Mouse (Mus musculus) spleen, postnatal 10 days (tissue): ENCODE measurements at regions not wholly inside any gene's neighbourhood (a gene's known extent, or its start where the extent isn't known, plus 50 kb on each side); places are given as distances from the start of the nearest gene placed in this dataset.

Source experiments
- DNase-seq, 2 experiments: peaks; one replicate each; pipeline ENCODE4 v3.0.0; 2021 to 2022; ENCODE audit warnings: low spot score in 2 of 2

- no peak for DNase-seq
Observed at GRCm38 (mm10) chr8:24287861-24288260, 437.8 kb downstream of the Adam3 start.

DNA sequence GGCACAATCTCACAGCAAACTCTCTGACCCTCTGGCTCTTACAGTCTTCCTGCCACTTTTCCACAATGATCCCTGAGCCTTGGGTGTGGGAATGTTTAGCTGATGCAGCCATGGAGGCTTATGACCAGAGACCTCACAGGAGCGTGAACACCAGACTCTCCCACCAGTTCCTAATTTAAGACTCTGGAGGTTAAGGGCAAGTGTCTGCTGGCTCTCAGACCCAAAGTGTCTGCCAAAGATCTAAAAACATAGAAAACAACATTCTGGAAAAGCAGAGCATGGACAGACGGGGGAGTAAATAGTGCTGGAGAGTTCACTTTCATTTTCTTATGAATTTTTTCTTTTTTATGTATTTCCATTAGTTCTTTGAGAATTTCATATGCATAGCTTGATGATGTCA, 440.7 kb downstream of the Adam3 start:
- DNase-seq = no peak

DNA sequence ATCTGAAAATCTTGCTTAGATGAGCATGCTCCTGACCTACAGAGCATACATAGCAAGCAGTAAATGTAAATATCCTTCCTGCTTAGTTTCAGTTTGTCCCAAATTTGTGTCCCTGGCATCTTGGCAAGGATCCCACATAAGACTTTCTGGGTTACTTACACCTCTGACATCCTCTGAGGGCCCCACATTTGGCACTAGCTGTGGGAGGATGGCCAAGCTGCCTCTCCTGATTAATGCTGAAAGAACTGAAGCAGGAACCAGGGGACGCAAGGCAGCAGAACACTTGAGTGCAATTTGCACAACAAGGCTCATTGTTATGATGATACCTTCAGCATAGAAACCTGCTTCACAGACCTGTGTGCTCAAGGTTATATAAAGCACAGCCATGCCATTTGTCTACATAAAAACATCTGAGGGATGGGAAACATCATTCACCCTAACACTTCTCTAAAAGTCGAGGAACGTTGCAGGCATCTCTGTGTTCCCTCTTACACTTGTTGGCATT, 441.7 kb downstream of the Adam3 start:
- DNase-seq = no peak

DNA sequence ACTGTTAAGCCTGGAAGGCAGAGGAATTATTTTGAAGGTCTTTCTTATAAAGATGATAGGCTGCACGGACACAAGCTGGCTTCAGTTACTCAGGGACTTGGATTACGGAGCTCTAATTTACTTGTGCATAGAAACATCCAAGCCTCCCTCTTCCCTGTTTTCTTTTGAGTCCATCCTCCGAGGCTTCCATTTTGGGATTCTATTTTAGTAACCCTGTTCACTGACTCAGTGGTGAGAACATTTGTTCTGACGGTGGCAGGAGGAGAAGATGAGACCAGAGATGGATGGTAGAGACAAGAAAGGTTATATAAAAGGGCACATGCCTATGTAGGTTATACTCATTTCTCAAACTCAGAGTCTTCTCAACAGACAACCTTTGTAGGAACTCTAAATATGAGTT, 445.4 kb downstream of the Adam3 start:
- no peak for DNase-seq

DNA sequence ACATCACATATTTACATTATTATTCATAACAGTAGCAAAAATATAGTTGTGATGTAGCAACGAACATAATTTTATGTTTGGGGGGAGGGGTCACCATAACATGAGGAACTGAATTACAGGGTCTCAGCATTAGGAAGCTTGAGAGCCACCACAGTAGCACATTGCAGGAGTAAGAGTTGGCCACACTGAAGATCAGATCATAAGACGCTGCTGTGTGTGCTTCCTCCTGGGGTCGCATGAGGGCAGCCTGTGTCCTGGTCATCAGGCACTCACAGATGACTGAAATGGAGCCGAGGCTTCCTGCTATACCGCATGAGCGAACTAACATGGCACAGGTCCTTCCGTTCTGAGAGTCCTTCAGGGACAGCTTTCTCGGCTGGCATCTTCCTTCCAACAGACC, 447.3 kb downstream of the Adam3 start:
- DNase-seq = no peak

DNA sequence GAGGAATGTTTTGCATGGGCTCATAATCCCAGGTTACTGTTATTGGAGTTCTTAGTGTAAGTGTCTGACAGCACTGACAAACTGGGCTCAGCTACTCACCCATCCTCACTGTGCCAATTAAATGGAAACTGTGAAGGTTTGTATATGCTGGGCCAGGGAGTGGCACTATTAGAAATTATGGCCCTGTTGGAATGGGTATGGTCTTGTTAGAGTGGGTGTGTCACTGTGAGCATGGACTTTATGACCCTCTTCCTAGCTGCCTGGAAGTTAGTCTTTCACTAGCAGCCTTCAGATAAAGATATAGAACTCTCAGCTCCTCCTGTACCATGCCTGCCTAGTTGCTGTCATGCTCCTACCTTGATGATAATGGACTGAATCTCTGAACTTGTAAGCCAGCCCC, 464.3 kb downstream of the Adam3 start:
- no peak for DNase-seq

- no peak for DNase-seq
Observed at GRCm38 (mm10) chr8:24258622-24259021, 467.0 kb downstream of the Adam3 start.

DNA sequence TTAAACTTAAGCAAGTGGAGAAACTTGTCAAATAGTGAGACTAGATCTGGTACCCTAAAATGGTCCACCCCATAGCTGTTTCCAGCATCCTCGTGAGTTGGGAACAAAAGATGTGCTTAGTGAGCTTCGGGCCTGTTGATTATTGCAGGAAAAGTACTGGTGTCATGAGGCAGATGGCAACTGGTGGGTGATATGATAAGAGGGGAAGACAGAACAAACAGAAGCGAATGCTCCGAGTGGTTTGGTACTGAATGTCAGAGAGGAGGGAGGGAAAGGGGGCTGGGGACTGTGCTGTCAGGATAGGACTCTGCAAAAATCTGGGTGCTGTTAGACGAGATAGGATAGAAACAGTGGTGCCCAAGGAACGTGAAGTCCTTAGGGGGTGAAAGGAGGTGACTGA, 483.4 kb downstream of the Adam3 start:
- DNase-seq = no peak

DNA sequence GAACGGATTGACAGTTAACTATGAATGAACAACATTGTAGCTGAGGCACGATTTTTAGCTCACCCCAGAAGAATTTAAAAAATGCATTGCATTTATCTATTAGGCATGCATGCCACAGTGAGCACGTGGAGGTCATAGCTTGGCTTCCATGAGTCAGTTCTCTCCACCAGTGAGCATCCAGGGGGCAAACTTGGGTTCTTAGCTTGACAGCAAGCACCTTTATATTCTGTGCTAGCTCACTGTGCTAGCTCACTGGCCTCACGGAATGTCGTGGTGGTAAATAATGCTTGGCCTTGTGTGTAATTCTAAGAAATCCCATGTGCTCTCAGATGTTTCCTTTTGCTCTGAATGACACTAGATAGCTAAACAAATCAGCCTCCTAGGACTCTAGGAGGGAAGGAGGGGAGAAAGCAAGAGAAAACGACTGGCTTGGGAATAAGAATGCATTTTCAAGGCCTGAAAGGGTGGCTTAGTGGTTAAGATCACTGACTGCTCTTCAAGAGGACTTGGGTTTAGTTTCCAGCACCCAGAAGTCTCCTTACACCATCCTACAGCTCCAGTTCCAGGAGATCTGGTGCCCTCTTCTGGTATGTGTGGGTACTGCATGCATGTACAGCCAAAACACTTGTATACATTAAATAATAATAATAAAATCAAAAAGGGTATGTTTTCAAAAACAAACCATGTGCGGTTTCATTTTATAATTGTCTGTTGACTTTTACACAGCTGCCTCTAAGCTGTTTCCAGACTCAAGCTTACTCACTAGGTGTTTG, 485.3 kb downstream of the Adam3 start:
- no peak for DNase-seq

DNA sequence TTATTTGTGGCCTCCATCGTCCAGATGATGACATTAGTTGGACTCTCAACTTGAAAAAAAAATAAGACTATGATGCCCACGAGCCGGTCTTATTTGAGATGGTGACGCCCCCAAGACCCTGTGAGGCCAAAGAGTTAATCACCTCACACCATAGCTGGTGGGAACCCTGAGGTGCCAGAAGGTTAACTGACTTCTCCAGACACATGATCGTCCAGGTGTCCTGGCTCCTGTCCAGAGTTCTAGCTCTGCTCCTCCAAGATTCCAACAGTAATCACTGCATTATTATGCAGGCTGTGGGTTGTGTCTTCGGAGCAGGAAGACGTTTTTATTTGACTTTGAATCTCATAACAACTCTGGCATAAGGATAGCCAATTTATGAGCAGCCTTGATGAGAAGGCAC, 490.7 kb downstream of the Adam3 start:
- DNase-seq = no peak

- no peak for DNase-seq
Observed at GRCm38 (mm10) chr8:24228148-24228547, 497.5 kb downstream of the Adam3 start.

GRCm38 (mm10) chr8:24227331-24228072, 498.1 kb downstream of the Adam3 start:
- no peak for DNase-seq

- DNase-seq = no peak
Observed at GRCm38 (mm10) chr8:24220222-24220621, 505.4 kb downstream of the Adam3 start.

- no peak for DNase-seq
Observed at GRCm38 (mm10) chr8:24216655-24217054, 509.0 kb downstream of the Adam3 start.

DNA sequence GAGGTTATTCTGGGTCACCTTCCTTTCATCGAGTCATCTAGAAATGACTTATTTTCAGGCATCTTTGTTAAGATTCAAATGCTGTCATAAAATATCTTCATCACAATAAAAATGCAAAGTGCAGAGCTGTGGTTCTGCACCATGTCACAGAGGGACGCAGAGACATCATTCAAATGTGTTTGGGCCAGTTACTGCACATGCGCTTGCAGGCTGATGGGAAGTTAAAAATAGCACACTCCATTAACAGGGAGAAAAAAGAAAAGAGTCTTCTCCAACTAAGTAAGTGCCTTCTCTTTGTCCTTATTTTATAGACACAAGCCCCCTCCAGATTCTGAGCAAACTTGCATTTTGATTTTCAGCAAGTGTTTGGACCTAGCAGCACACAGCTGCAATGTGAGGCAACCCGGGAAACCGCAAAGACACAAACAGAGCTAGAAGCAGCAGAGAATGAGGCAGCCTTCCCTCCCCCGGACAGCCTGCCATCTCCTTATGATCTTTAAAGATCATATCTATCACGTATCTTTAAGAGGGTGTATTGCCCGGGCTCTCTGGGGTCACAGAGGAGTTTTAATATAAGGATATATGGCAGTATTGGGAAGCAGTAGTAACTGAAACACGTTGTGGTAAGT, 510.0 kb downstream of the Adam3 start:
- no peak for DNase-seq

DNA sequence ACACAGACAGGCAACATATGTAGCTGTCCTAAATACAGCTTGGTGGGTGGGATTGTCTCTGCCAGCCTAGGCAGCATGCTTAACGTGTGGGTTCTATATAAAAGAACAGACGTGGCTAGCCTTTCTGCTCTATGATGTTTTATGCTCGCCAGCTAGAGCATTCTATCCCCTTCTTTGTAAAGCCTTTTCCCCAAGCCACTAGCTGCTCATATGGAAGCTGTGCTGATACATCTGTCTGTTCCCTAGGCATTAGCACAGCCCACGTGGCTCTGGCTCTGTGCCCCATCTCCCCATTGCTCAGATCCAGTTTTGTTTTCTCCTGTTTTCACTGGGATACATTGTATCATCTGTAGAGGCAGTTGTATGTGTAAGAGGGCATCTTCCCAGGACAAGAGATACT, 511.3 kb downstream of the Adam3 start:
- no peak for DNase-seq

DNA sequence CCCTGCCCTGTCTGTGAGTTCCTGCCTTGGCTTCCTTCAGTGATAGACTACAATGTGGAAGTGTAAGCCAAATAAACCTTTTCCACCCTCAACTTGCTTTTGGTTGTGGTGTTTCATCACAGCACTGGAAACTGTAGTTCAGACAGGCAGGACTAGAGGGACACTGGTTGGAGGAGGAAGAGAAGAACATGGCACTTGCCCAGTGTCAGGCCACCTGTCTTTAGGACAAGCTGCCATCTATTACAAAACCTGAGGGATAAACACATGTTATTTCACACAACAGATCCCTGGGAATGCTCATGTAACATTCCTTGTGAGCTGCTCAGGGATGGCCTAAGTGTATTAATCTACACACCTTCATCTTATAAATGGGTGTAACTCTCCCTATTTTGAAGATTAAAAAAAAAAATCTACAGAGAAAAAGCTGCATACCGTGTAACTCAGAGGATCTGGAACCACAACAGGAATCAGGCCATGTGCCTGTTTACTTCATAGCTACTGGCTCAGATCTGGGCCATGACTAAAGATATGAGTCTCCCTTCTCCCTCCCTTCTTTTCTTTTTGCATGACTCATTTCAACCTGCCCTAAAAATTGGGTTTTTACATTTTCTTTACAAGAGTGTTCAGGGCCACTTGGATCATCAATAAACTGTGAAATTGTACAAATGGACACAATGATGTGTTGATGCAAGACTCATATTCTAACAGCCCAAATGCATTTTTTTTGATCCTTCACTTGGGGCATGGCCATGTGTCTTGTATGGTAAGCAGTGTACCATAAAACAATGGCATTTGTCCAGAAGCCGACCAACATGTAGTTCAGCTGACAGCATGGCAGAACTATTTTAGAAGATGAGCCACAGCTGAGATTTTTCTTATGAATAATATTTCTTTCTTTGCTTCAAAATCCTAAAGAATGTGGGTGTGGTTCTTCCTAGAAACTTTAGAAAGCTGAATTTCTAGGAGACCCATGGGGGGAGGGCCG, 513.1 kb downstream of the Adam3 start:
- no peak for DNase-seq

DNA sequence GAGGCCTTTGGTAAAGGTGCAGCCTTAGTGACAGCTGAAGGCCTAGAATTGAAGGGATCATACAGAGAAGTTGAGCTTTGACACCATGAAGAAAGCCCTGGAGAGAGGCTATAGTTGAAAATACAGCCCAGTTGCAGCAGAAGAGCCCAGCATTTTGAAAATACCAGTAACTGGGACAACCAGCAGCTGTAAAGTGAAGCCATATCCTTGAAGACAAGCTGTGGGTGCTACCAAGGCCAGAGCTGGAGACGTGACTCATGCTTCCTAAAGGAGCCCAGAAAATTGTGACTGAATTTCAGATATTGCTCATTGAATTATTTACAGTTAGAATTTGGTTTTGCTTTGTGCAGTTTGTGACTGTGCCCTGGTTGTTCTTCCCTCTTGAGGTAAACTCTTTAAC, 514.6 kb downstream of the Adam3 start:
- no peak for DNase-seq
